8 mouse cellular contexts compared by ENCODE assay signal in genomic region chr1:86359798-86360179, GRCm38 (mm10). TPM values are rescaled to one million over a fixed set of nuclear protein-coding genes. Genes with fewer than 3 reads are reported as not detected.
DNase-seq lines count a peak whose midpoint lies in the region; ATAC-seq and TF ChIP-seq lines count a peak whose summit lies in the region.

No protein-coding gene starts in this region.

- peaks cover 26% of the 10 kb centered on the region for H3K36me3 ChIP-seq in midbrain, embryonic 13.5 days

- H3K9me3 ChIP-seq in midbrain, embryonic 13.5 days: no peaks in the 10 kb centered on the region

- H3K9ac ChIP-seq in midbrain, embryonic 13.5 days (replicated peaks): peak overlapping the region; percentile 88

- no peak for TF ChIP-seq POLR2A in cortical plate, adult 2 months (IDR thresholded peaks at IDR 0.05; ENCODE audit: extremely low read depth, insufficient read depth, low read length)

- no peak for DNase-seq in left cerebral cortex, adult 2 months (ENCODE audit: extremely low spot score in 1 of 2, low spot score in 2 of 2)
- no peak for DNase-seq in left cerebral cortex, adult 18-20 months (ENCODE audit: low spot score in 2 of 2)
- DNase-seq in adrenal gland, postnatal 10 days: no peak
- no peak for DNase-seq in frontal cortex, adult 2 months (ENCODE audit: extremely low spot score in 1 of 2, low spot score in 1 of 2)
- no peak for DNase-seq in layer of hippocampus, postnatal 14 days (ENCODE audit: low spot score in 2 of 2)

- peaks cover 9% of the 10 kb centered on the region for H3K4me1 ChIP-seq in cortical plate, adult 2 months (ENCODE audit: control insufficient read depth, insufficient read depth, low read length)
- peaks cover 33% of the 10 kb centered on the region for H3K4me1 ChIP-seq in midbrain, embryonic 13.5 days (replicated peaks)

- peak overlapping the region; percentile 85 for H3K27ac ChIP-seq in left cerebral cortex, adult 2 months
- H3K27ac ChIP-seq in cortical plate, adult 2 months (ENCODE audit: insufficient read depth, low read length): no peak overlapping the region
- H3K27ac ChIP-seq in midbrain, embryonic 13.5 days: peak overlapping the region; percentile 99

- WGBS in midbrain, embryonic 13.5 days: 0% methylated on average over 26 of the region's 26 CpGs

- H3K4me3 ChIP-seq in left cerebral cortex, adult 2 months: peak overlapping the region; percentile 98
- H3K4me3 ChIP-seq in cortical plate, adult 2 months (ENCODE audit: insufficient read depth, low read length): peak overlapping the region; percentile 71
- H3K4me3 ChIP-seq in midbrain, embryonic 13.5 days (replicated peaks): peak overlapping the region; percentile 92

- H3K4me2 ChIP-seq in midbrain, embryonic 13.5 days (replicated peaks): peak overlapping the region; percentile 75

- H3K27me3 ChIP-seq in midbrain, embryonic 13.5 days: no peaks in the 10 kb centered on the region

- peak; percentile 1 for ATAC-seq in inflammation-experienced regulatory T-cells, adult 6 months
- no peak for ATAC-seq in midbrain, embryonic 13.5 days

- TF ChIP-seq CTCF in left cerebral cortex, adult 2 months (IDR thresholded peaks at IDR 0.05): no peak
- no peak for TF ChIP-seq CTCF in cortical plate, adult 2 months (IDR thresholded peaks at IDR 0.05; ENCODE audit: extremely low read depth, insufficient read depth, low read length)

- intact Hi-C loops in left cerebral cortex, adult 2 months (cut with DNase I): no loop called here

RNA-seq across cellular contexts. Expression of gene Ncl, which starts 0.6 kb away (rescaled TPM):
- total RNA-seq in left cerebral cortex, adult 2 months (2021): 100 to 1,000 TPM; 131 to 133 TPM
- total RNA-seq in left cerebral cortex, adult 18-20 months (2021): 100 to 1,000 TPM; 130 TPM
- 103 and 113 TPM in 2 replicates for polyA plus RNA-seq in cortical plate, adult 2 months (2012; rRNA removed)
- 100 to 1,000 TPM; 345 to 360 (median 358) TPM for polyA plus RNA-seq in inflammation-experienced regulatory T-cells, adult 6 months (2017; shearing (Covaris generic))
- polyA plus RNA-seq in midbrain, embryonic 13.5 days (2015; fragmentation: Nextera tagmentation; extraction: Ambion mirVana): 241 and 244 TPM in 2 replicates
- total RNA-seq in adrenal gland, postnatal 10 days (2021): 100 to 1,000 TPM; 242 to 251 TPM
- polyA plus RNA-seq in frontal cortex, adult 2 months (2012; rRNA removed): 153 and 154 TPM in 2 replicates
- total RNA-seq in layer of hippocampus, postnatal 14 days (2021): 100 to 1,000 TPM; 156 to 157 TPM

RNA-seq across cellular contexts. Expression of gene B3gnt7, which starts 57.2 kb away (rescaled TPM):
- 1 to 10 TPM in 1 of 2 experiments, under 1 TPM in 1; 0.97 to 1.4 TPM for total RNA-seq in left cerebral cortex, adult 2 months (2021)
- 1 to 10 TPM in 1 of 2 experiments, under 1 TPM in 1; 0.77 to 1.1 TPM for total RNA-seq in left cerebral cortex, adult 18-20 months (2021)
- polyA plus RNA-seq in cortical plate, adult 2 months (2012; rRNA removed): 1.3 and 1.5 TPM in 2 replicates
- not detected for polyA plus RNA-seq in inflammation-experienced regulatory T-cells, adult 6 months (2017; shearing (Covaris generic))
- polyA plus RNA-seq in midbrain, embryonic 13.5 days (2015; fragmentation: Nextera tagmentation; extraction: Ambion mirVana): 2.6 and 2.7 TPM in 2 replicates
- under 1 TPM; 0.36 to 0.55 TPM for total RNA-seq in adrenal gland, postnatal 10 days (2021)
- 1.6 TPM in 2 replicates for polyA plus RNA-seq in frontal cortex, adult 2 months (2012; rRNA removed)
- total RNA-seq in layer of hippocampus, postnatal 14 days (2021): 1 to 10 TPM; 2.4 to 2.6 TPM
